Mouse (Mus musculus) hindbrain, embryonic 11.5 days (tissue): ENCODE data around the gene Gm5565. TPM values are rescaled to one million over a fixed set of nuclear protein-coding genes. Genes with fewer than 3 reads are reported as not detected.

Experiments used
- polyA plus RNA-seq: library from polyadenylated mRNA; unstranded; fragments of >200 nt; fragmentation: Nextera tagmentation; extraction: Ambion mirVana; gene quantifications from 2 replicates; pipeline ENCODE4 v1.2.1, GENCODE M21; 2014

Gm5565 gene
- polyA plus RNA-seq, 1 experiment from 2014 or later: not detected

Other genes with a start within 250 kb of the Gm5565 start
- gene Cyp3a25, start 150.9 kb downstream of the Gm5565 start, polyA plus RNA-seq: not detected in 2 replicates
- gene Cyp3a59, start 81.3 kb downstream of the Gm5565 start, polyA plus RNA-seq: not detected in 2 replicates
- gene Gm6309, start 10.2 kb upstream of the Gm5565 start, polyA plus RNA-seq: not detected in 2 replicates
- not detected in 2 replicates for gene 1700001J03Rik, start 24.8 kb upstream of the Gm5565 start, polyA plus RNA-seq
- gene Rnf6, start 61.0 kb upstream of the Gm5565 start, polyA plus RNA-seq: 22.1 and 24.1 TPM in 2 replicates
- gene Cdk8, start 70.7 kb upstream of the Gm5565 start, polyA plus RNA-seq: 36.9 and 40.5 TPM in 2 replicates
- gene Wasf3, start 224.4 kb upstream of the Gm5565 start, polyA plus RNA-seq: 7.1 TPM in 2 replicates